Mouse (Mus musculus): ENCODE data around the gene Pde1a. TPM values are rescaled to one million over a fixed set of nuclear protein-coding genes. Genes with fewer than 3 reads are reported as not detected.
A peak's percentile ranks its signal among the peaks of the same experiment; 100 is the strongest.

The Pde1a gene
- total RNA-seq, 2 experiments from 2014 or later: 0.15 to 0.25 TPM

DNA sequence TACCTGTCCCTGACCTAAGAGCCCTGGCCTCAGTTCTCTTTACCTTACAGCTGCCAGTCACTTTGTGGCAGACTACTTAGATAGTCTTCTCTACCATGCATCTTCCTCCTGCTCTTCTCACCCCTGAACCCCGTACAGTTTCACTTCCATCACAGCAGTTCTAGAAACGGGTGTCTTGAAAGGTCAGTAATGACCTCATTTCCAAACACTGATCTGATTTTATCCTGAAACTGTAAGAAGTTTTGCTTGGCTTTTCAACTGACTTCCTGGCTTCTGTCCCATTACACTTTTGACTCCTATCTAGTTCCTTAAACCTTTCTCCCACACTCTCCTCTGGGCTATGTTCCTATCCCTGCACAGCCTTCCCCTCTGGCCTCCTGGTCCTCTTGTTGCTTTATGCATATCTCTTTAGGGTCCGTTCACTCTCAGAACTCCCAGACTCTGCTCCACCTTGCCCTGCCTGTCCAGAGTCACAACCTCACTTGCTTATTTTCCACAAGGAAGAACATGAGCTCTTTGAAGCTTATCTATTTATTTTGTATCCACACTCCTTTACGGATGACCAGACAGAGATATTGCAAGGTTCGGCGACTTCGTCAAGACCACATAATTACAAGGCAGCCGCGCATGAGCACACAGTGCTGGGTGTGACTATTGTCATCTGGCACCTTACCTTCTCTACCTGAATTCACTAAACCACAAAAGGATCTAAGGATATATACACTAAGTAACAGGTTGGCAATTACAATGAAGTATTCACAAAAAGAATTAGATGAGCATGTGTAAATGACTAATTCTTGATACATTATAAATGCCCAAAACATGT is 162.4 kb downstream of the Pde1a start:
- 0 out of 2 replicates have a peak, but pooled peaks have one; percentile 14 for ATAC-seq (ENCODE audit: poor library complexity, severe bottlenecking)

DNA sequence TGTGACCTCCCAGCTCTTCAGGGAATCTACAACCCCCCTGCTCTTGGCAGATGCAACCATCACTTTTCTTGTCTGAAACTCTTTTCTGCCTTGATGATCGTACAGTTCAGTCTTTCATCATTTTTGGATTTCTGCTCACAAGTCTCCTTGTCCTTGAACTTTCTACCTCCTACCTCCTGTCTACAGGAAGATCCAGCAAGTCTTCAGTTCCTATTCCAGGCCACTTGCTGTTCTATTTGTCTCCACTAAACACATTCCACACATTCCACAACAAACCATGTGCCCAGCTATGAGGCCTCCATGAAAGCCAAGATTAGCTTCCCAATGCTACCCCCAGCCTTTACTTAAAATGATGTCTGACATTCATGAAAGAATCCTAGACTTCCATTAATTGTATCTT is 163.2 kb downstream of the Pde1a start:
- no peak for ATAC-seq (ENCODE audit: poor library complexity, severe bottlenecking)

DNA sequence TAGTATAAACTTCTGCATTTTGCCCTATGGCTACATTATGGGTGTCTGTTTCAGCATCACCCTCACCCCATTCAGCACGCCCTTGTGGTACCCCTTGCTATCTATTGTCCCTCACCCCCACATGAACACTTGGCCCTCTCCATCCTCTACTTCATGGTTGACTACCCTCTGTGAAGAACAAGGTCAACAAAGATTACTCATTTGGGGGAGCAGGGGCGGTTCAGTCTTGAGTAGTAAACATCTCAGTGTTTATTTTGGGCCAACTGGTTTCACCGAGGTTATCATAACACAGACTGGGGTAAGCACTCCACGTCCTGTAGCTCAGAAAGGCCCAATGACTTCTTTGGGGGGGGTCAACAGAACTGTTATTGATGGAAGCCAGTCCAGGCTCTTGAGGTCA is 164.3 kb downstream of the Pde1a start:
- no peak for ATAC-seq (ENCODE audit: poor library complexity, severe bottlenecking)

DNA sequence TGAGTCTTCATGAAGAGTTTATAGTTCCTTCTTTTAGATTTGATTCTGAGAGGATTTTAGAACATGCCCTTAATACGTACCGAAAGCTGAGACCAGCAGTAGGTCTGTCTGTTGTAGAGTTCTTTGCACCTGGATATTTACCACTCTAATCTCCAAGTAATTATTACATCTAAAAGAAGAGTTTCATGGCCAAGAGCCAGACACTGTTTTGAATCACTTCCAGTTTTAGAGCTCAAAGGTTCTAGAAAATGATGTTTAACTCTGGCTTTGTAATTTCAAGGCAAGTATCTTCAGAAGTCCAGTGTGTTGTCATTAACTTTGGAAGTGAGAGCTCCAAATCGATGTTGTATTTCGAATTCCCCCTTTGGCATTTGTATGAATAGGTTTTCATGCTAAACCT is 167.8 kb downstream of the Pde1a start:
- ATAC-seq (ENCODE audit: poor library complexity, severe bottlenecking): no peak

DNA sequence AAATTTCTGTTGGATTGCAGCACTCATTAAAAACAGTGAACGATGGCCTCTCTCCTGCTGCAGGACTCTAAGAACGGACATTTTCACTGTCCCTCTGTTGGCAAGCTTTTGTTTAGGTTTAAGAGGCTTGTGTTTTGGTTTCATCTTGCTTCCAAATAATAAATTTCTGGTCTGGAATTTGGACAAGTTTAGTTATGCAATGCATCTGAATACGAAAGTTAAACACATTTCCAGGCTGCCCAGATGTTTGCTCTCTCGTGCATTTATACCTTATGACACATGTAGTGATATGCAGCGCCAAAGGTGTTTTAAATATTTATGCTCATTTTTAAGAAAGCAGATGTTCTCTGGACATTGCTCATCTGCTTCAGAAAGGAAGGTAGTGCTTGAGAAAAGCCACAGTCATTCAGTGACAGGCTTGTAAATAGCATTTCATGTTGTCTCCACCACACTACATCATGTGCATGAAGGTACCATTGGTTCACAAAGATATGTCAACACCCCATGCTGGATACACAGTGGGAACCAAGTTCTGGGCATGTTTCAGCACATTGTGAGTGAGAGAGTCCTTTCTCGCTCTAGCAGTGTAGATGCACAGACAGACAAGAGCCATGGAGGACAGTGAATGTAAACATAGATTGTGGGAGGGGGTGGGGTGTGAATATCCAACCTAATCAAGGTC is 171.5 kb downstream of the Pde1a start:
- no peak for ATAC-seq (ENCODE audit: poor library complexity, severe bottlenecking)

DNA sequence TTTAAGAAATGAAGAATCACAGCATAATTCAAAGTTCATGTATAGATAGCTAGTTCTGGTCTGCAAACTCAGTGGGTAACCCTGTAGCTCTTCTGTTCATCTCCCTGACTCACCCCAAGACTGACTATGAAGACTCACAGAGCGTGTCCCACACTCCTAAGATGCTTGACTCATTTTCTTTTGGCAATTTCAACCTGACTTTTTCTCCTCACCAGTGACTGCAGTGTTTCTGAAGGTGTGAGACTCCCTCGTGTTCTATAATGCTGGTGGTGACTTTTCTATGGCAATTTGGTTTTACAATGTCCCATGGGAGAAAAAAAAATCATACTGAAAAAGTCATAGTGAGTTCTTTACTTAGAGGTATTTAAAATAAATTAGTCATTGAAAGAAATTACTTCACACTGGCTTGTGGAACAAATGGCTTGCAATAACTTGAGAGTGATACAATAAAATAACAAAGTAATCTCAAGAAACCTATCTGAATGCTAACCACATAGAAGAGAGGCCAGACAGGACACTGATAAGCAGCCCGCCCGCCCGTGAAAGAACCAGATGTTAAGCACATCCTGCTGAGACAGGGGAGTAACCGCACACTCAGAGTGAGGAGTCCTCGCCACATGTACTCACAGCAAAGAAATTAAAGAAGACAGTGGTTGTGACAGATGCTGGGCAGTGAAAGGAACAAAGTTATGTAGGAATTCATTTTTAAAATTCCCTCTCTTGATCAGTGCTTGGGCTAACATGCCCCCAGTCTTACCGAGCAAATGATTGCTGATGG is 183.2 kb downstream of the Pde1a start:
- no peak for ATAC-seq (ENCODE audit: poor library complexity, severe bottlenecking)

DNA sequence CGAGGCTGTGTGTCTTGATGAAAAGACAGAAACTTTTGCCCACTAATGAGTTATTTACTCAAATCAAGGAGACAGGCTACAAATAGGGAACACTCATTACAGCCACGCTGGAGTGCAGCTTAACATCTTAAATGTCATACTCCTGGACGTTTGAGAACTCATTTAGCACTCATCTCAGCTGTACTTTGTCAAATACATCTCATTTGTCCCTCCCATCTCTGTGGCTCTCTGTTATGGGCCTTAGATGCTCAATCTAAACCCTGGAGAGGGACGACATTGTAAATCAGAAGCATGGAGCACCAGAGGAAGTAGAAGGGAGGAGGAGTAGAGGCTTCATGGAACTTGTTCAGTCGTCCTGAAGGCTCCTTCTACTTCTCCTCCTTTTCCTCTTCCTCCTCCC is 194.6 kb downstream of the Pde1a start:
- ATAC-seq (ENCODE audit: poor library complexity, severe bottlenecking): no peak

DNA sequence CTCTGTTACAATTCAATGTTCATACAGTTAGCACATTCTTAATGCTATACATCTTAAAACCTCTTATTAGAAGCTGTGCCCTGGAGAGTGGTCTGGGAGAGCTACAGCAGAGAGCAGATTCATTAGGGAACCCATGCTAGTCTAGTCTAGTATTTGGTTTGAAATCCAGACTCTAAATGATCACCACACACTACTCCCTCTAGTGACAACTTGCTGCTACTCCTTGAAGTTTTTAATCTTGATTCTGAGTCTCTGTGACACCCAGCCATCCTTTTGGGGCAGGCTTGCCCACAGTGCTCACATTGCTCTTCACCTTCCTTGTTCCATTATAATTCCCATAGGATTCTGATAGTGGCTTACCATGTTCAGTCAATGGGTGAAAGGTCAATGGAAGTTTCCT is 206.9 kb downstream of the Pde1a start:
- no peak for ATAC-seq (ENCODE audit: poor library complexity, severe bottlenecking)

DNA sequence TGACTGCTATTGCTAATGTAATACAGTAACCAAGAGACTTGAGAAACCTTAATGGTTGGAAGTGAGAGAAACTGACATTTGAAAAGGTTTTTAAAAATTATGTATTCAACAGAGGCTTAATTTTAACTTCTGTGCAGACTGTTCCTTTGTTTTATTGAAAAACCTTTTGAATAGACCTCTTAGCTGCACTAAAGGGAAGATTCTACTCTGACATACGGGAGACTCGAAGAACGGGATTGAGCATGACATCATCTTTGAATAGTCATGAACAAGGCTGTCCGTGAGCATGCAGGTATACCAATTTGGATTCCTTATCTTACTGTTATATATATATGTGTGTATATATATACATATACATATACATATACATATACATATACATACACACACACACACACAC is 207.9 kb downstream of the Pde1a start:
- ATAC-seq (ENCODE audit: poor library complexity, severe bottlenecking): no peak

DNA sequence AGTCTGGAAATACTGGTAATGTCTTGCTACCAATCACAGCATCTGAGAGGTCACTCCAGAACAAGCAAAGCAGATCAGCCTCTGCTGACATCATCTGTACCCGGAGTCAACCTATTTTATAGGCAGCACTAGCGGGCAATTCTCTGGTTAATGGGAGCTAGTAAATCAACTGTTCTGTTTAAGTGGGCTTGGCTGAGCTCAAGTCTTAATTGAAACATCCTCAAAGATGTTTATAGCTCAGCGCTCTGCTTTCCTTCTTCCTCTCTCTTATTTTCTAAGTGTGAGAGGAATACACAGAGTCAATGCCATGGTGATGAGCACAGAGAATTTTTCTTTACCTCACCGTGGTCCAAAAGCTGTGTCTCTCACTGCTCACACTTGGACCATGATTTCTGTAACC is 208.8 kb downstream of the Pde1a start:
- ATAC-seq (ENCODE audit: poor library complexity, severe bottlenecking): no peak

DNA sequence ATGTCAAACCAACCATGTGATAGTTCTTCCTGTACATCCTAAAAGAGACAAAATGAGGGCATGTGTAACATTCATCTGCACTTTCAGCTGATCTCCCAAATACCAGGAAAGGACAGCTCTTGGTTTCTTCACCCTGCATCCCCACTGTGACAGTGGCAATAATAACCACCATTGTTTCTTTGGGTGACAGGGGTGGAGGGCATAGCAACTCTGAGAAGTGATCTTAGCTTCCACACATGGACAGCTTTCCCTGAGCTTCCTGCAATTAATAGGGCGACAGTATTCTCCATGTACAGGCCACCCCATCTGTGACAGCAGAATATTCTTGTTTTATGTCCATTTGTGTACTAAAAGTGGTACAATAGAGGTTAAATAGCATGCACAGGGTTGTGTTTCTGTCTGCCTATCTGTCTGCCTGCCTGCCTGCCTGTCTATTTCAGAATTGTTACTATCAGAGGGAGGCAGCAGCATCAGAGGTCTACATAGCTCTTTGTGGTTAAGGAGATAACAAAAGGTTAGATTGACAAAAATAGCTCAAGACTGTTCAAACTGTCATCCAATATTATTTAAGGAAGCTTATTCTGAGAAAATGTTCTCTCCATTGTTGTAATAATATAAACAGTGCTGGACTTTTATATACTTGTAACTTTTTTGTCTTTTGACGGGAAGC is 227.3 kb downstream of the Pde1a start:
- 0 out of 2 replicates have a peak, but pooled peaks have one; percentile 24 for ATAC-seq (ENCODE audit: poor library complexity, severe bottlenecking)

DNA sequence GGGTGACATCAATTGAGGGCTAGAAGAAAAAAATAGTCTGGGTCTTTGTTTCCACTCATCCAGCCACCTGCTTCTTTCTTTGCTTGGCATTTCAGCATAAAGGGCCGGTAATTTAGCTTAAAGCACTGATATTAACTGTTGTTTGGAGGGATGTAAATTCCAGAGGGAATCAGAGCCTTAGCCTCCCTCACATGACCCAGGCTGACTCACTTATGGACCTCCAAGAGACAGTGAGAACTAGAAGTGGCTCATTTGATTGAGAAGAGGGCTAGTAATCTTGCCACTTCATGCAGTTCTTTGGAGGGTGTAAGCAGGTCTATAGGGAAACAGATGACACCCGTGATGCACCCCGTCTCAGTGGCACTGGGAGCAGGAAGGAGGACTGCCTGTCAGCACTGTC is 230.7 kb downstream of the Pde1a start:
- no peak for ATAC-seq (ENCODE audit: poor library complexity, severe bottlenecking)

DNA sequence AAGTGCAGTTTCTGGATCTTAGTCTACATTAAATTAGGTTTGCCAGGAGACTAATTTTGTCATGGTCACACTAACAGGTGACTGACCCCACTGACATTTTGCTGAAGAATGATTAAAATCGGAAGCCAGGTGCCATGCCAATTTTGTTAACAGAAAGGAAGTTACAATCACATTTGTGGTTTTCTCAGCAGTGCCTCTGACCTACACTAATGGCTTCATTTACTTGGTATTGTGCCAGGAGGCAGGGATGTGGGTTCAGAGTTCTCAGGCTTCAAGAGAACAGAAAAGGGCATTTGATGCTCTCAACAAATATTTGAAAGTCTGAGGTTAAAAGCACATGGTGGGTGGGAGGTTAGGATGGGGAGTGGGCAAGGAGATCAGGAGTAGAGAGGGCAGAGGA is 236.4 kb downstream of the Pde1a start:
- ATAC-seq (ENCODE audit: poor library complexity, severe bottlenecking): peak; percentile 43

DNA sequence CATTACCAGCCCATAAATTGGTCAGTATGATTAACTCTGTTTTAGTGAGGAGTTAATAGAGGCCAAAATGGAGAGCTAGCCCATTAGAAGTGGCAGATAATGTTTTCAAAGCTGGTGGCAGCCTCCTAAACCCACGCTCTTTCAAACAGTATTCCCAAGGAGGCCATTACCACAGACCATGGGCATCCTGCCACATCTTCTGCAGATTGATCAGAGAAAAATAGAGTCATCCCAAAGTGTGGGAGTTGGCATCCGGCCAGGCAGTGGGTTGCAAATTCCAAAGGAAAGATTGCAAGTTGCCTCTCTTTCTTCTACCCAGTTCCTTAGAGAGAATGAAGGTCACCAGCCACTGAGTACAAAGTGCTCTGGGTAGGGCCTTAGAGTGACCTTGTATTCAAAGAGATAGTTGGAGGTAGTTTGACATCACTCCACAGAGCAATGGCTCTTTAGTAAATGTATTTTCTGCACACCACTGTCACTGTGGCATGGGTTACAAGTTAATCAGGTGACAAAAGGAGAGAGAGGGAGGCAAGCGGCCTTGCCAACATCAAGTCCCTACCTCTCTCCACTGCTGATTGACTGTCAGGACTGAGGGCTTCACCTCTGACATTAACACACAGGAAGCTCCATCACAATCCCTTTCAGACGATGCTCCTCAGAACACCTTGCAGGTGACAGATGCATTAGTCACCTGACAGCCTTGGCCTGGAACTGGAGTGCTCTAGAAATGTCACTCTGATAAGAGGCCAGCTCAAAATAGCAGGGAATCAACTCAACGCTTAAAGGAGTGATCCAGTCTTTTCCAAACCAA is 237.3 kb downstream of the Pde1a start:
- ATAC-seq (ENCODE audit: poor library complexity, severe bottlenecking): no peak

DNA sequence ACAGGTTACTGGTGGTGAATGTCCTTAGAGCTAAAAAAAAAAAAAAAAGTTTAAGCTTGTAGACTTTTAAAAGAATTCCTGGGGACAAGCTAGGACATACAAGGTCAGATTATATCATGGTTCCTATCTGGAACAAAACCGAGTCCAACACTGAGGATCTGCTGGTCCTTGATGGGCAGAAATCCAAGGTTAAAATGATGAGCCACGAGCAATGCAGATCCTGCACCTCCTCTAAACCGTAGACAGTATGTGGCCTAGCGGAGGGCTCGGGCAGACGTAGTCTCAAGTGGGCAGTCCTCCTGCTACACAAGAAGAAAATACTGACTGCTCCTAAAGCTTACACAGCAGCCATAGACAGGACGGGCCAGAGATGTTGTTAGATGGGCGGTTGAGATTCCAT is 238.5 kb downstream of the Pde1a start:
- ATAC-seq (ENCODE audit: poor library complexity, severe bottlenecking): no peak

DNA sequence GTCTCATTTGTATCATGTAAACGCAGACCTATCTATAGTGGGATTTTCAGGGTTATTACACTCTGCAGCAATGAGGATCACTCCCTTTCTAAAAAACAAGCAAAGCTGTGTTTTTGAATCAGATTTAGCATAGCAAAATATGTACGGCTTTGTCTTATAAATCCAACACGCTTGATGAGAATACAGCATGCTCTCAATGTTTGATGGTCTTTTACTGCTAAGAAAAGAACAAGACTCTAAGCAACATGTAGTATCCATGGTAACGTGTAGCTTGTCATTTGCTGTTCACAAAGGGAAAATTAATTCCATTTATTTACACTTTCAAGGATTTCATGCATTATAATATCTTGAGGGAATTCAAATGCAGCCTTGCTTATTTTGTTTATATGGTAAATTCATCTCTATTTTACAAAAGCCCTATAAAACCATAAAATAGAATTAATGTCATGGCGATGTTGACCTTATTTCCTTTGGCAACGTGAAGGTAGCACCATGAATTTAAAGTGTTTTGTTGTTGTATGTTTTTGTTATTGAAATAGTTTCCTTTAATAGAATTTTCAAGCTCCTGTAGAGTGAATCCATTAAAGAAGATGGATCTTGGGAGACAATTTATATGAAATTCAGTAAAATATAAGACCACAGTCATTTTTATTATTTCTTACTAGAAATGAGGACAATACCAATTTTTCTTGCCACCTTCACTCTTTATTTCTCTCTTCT is 245.5 kb downstream of the Pde1a start:
- no peak for ATAC-seq (ENCODE audit: poor library complexity, severe bottlenecking)

DNA sequence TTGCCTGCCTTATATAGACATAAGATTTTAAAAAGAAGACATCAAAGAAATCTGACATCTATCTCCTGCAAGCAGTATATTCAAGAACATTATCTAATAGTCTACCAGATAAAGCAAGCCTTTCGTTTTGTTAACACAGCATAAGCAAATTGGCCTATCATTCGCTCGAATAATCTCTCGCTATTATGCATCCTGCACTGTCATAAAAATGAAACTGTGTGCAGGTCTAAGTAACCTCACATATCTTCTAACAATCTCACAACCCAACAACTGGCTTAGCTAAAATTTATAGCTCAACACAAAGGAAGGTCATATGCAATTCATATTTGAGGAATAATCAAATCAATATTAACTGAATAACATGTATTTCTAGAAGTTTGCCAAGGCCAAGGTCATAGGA is 246.0 kb downstream of the Pde1a start:
- ATAC-seq (ENCODE audit: poor library complexity, severe bottlenecking): no peak

DNA sequence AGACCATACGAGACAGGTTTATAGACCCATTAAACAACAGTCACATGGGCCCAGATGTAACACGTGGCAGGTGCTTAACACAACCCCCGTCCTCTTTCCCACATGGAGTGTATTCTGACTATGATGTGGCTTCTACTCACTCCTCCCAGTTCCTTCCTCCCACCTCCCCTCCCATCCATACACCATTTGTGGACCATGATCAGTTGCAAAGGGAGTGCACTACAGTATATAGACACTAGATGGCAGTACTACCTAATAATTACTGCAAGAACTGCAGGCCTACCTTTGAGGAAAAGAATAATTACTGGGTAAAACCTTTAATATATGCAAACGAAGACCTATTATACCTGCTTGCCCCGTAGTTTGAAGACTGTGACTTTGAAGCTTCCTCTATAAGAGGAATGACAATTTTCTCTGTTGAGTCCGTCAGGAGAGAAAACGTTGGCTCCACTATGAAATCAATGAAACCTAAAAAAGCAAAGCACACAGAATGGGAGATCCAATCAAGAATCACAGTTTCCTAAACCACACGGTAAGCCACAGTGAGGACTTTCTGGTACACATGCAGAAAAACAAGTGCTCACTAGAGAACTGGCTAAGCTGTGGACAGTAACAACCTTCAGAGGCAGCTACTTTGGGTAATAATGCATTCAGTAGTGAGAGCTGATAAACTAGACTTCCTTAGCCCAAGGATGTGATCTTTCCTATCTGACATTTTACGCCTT is 263.8 kb downstream of the Pde1a start:
- peak; percentile 97 for ATAC-seq (ENCODE audit: poor library complexity, severe bottlenecking)

DNA sequence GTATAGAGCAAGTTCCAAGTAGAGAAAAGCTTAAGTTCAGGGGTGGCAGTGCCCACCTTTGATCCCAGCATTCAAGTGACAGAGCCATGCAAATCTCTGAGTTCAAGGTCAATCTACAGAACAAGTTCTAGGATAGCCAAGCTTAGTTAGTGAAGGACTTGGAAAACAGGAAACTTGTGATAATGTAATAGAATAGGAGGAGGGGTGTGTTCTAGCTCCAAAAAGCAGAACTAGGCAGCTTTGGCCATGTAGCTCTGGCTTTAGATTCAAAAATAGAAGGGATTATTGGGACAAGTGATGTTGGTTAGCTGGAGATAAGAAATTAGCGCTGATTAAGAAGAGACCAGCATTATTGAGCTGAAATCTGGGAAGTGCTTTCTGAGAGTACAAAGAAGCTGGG is 272.4 kb downstream of the Pde1a start:
- peak; percentile 56; the same call in 1 of the 2 replicates for ATAC-seq (ENCODE audit: poor library complexity, severe bottlenecking)

Data from megakaryocyte, adult 5-6 weeks (primary cell).